Mouse (Mus musculus) lung, postnatal 0 days (tissue): ENCODE measurements around the gene Elk4.

Experiments used
- CTCF ChIP-seq: IDR thresholded peaks from 2 replicates; pipeline ENCODE4 v1.5.1; 2016; ENCODE audit warnings: antibody characterized with exemption, mild to moderate bottlenecking
- EP300 ChIP-seq: IDR thresholded peaks from 2 replicates; pipeline ENCODE4 v1.6.1; 2016; ENCODE audit warnings: antibody characterized with exemption, mild to moderate bottlenecking, control low read depth

- TF ChIP-seq CTCF (no peak), EP300 (no peak)
Observed at GRCm38 (mm10) chr1:131962606-131963084, 44.8 kb upstream of the Elk4 start, which contains the start of gene Slc45a3.
